In the genomic region with DNA sequence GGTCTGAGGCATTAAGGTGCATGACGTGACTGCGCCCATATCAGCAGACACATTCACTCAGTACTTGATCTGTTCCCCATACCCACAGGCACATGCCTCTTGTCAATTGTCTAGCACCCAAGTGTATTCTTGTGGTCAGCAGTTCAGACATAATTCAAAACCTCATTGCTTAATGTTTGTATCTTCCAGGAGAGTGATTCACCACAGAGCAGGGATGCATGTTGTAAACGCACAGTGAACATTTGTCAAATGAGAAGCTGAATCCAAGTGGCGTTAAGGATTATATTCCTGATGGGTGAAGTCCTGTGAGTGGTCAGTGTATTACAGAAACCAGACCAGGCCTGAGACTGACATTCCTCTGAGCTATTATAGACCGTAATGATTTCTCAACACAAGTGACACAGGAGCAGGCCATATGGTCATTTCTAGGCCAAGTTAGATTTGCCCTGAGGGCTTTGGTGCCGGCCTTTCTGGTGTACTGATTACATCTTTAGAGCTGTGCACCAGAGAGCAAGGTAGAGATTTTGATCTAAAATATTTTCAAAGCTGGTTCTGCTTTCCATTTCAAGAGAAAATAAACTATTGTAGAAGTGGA, we compare ENCODE assay signal across 24 mouse cellular contexts. TPM values are rescaled to one million over a fixed set of nuclear protein-coding genes. Genes with fewer than 3 reads are reported as not detected.
DNase-seq lines count a peak whose midpoint lies in the region; ATAC-seq and TF ChIP-seq lines count a peak whose summit lies in the region.
"Had no signal": no experiment of that assay in that cellular context is flagged by ENCODE, and none has a peak within 500 bp of the region (broad histone marks: within the 10 kb centered on the region; RNA-seq: fewer than 3 reads in every experiment).

No protein-coding gene starts in this region.

- no peak overlapping the region for H3K4me3 ChIP-seq in kidney, embryonic 16.5 days (ENCODE audit: low read length)
- no peak overlapping the region for H3K4me3 ChIP-seq in liver, postnatal 0 days (ENCODE audit: low read depth, low read length)
- H3K4me3 ChIP-seq: forebrain, embryonic 15.5 days; heart, embryonic 12.5 days; layer of hippocampus, adult 2 months; limb, embryonic 12.5 days; liver, embryonic 12.5 days; megakaryocyte, embryonic 14.5 days; midbrain, embryonic 13.5 days; neural tube, embryonic 12.5 days had no signal

- no peak for TF ChIP-seq CTCF in liver, postnatal 0 days (IDR thresholded peaks at IDR 0.05; ENCODE audit: low read depth)

- H3K36me3 ChIP-seq in kidney, embryonic 16.5 days (ENCODE audit: insufficient read depth, low read length) = 0 out of 2 replicates have a peak, but pooled peaks cover 5% of the 10 kb centered on the region
- peaks cover 4% of the 10 kb centered on the region; the same call in 1 of the 2 replicates for H3K36me3 ChIP-seq in liver, postnatal 0 days (replicated peaks; ENCODE audit: insufficient read depth, low read length)

- DNase-seq in cerebellum, adult 9-10 months = peak; percentile 55
- DNase-seq in cerebellum, adult 11-12 months = no peak
- no peak for DNase-seq in kidney, adult 11 months
- DNase-seq in NIH3T3 (ENCODE audit: low read depth) = peak; percentile 51
- DNase-seq in retina, postnatal 1 day = peak; percentile 50
- no peak for DNase-seq in liver, postnatal 0 days
- DNase-seq: gastrocnemius, postnatal 10 days; heart, adult 11 months; heart, postnatal 14 days; kidney, postnatal 14 days; lung, adult 2 months; lung, postnatal 36 days; right cerebral cortex, postnatal 4 days; thymus, postnatal 14 days had no signal

- H3K27ac ChIP-seq in kidney, embryonic 16.5 days (ENCODE audit: low read length) = peak overlapping the region; percentile 2; the same call in 1 of the 2 replicates
- no peak overlapping the region for H3K27ac ChIP-seq in liver, postnatal 0 days (ENCODE audit: low read depth)
- H3K27ac ChIP-seq: forebrain, embryonic 15.5 days; layer of hippocampus, adult 2 months; limb, embryonic 12.5 days; liver, embryonic 12.5 days; midbrain, embryonic 13.5 days; neural tube, embryonic 12.5 days had no signal

- peaks cover 17% of the 10 kb centered on the region for H3K4me1 ChIP-seq in kidney, embryonic 16.5 days (ENCODE audit: insufficient read depth, low read length)
- H3K4me1 ChIP-seq in liver, postnatal 0 days (ENCODE audit: insufficient read depth) = peaks cover 7% of the 10 kb centered on the region
- H3K4me1 ChIP-seq: forebrain, embryonic 15.5 days; limb, embryonic 12.5 days; midbrain, embryonic 13.5 days; neural tube, embryonic 12.5 days had no signal

- H3K9ac ChIP-seq in kidney, embryonic 16.5 days (replicated peaks; ENCODE audit: low read length) = no peak overlapping the region
- no peak overlapping the region for H3K9ac ChIP-seq in liver, postnatal 0 days (replicated peaks)
- H3K9ac ChIP-seq: forebrain, embryonic 15.5 days; heart, embryonic 12.5 days; limb, embryonic 12.5 days; liver, embryonic 12.5 days; midbrain, embryonic 13.5 days; neural tube, embryonic 12.5 days had no signal

- H3K4me2 ChIP-seq in kidney, embryonic 16.5 days (replicated peaks; ENCODE audit: low read depth, low read length) = no peak overlapping the region
- H3K4me2 ChIP-seq in liver, postnatal 0 days (ENCODE audit: low read depth, low read length) = no peak overlapping the region
- H3K4me2 ChIP-seq: forebrain, embryonic 15.5 days; heart, embryonic 12.5 days; limb, embryonic 12.5 days; liver, embryonic 12.5 days; midbrain, embryonic 13.5 days; neural tube, embryonic 12.5 days had no signal

- 67% methylated on average over 6 of the region's 6 CpGs for WGBS in kidney, embryonic 16.5 days
- WGBS in liver, postnatal 0 days (ENCODE audit: insufficient replicate concordance) = 84% methylated on average over 6 of the region's 6 CpGs

- no peak for ATAC-seq in kidney, embryonic 16.5 days (ENCODE audit: low FRiP score, low TSS enrichment)
- ATAC-seq in liver, postnatal 0 days = no peak
- ATAC-seq: forebrain, embryonic 15.5 days; intestine, postnatal 0 days; liver, embryonic 12.5 days; midbrain, embryonic 13.5 days had no signal

- no peaks in the 10 kb centered on the region for H3K9me3 ChIP-seq in kidney, embryonic 16.5 days (ENCODE audit: low read length)
- no peaks in the 10 kb centered on the region for H3K9me3 ChIP-seq in liver, postnatal 0 days (ENCODE audit: low read length)
- H3K9me3 ChIP-seq: forebrain, embryonic 15.5 days; heart, embryonic 12.5 days; limb, embryonic 12.5 days; liver, embryonic 12.5 days; megakaryocyte, embryonic 14.5 days; midbrain, embryonic 13.5 days; neural tube, embryonic 12.5 days had no signal

- TF ChIP-seq EP300 in liver, postnatal 0 days (IDR thresholded peaks at IDR 0.05; ENCODE audit: low read depth) = no peak

- no peaks in the 10 kb centered on the region for H3K27me3 ChIP-seq in kidney, embryonic 16.5 days (ENCODE audit: insufficient read depth, low read length)
- no peaks in the 10 kb centered on the region for H3K27me3 ChIP-seq in liver, postnatal 0 days (ENCODE audit: insufficient read depth, low read length)
- H3K27me3 ChIP-seq: forebrain, embryonic 15.5 days; heart, embryonic 12.5 days; limb, embryonic 12.5 days; liver, embryonic 12.5 days; megakaryocyte, embryonic 14.5 days; midbrain, embryonic 13.5 days; neural tube, embryonic 12.5 days had no signal

RNA-seq across cellular contexts. Expression of gene Arhgap17, which starts 20.1 kb away (rescaled TPM):
- 21.3 and 26.9 TPM in 2 replicates for polyA plus RNA-seq in kidney, embryonic 16.5 days (2015; fragmentation: Nextera tagmentation; extraction: Ambion mirVana)
- 6.0 and 6.8 TPM in 2 replicates for polyA plus RNA-seq in liver, postnatal 0 days (2015; fragmentation: Nextera tagmentation; extraction: Ambion mirVana)

RNA-seq across cellular contexts. Expression of gene Lcmt1, which starts 20.2 kb away (rescaled TPM):
- polyA plus RNA-seq in kidney, embryonic 16.5 days (2015; fragmentation: Nextera tagmentation; extraction: Ambion mirVana) = 58.5 and 59.9 TPM in 2 replicates
- 10.8 and 12.2 TPM in 2 replicates for polyA plus RNA-seq in liver, postnatal 0 days (2015; fragmentation: Nextera tagmentation; extraction: Ambion mirVana)

Comparison
In these comparisons a context has a peak if more than half of its experiments do, and no peak if none do; other contexts are left out.
1. DNase-seq: peak in cerebellum, adult 9-10 months (single experiment), NIH3T3 (single experiment) and retina, postnatal 1 day (single experiment); none in cerebellum, adult 11-12 months (single experiment), kidney, adult 11 months (single experiment) and liver, postnatal 0 days (single experiment).